Mouse (Mus musculus) limb, embryonic 15.5 days (tissue): ENCODE measurements around the gene Det1. TPM values are rescaled to one million over a fixed set of nuclear protein-coding genes. Genes with fewer than 3 reads are reported as not detected.

Experiments
- ATAC-seq: fragments of 200-750 bp; cut with Nextera tagmentation; 2 replicates; pipeline ENCODE4 v1.8.0; 2017; ENCODE audit warnings: low read depth, moderate TSS enrichment; ENCODE audit not compliant: insufficient number of reproducible peaks, low FRiP score, low TSS enrichment
- H3K27ac ChIP-seq: fragments of 300-500 bp; sonication (generic); 2 replicates; pipeline ENCODE4 v1.5.1; 2015; ENCODE audit warnings: moderate library complexity, mild to moderate bottlenecking, inconsistent platforms
- H3K27me3 ChIP-seq: fragments of 300-500 bp; sonication (generic); 2 replicates; pipeline ENCODE4 v1.6.1; 2015; ENCODE audit warnings: inconsistent platforms
- H3K36me3 ChIP-seq: fragments of 300-500 bp; sonication (generic); 2 replicates; pipeline ENCODE4 v1.6.1; 2015; ENCODE audit warnings: inconsistent platforms
- H3K4me1 ChIP-seq: fragments of 300-500 bp; sonication (generic); 2 replicates; pipeline ENCODE4 v1.6.1; 2015; ENCODE audit warnings: inconsistent platforms
- H3K4me2 ChIP-seq: fragments of 300-500 bp; sonication (generic); 2 replicates; pipeline ENCODE4 v1.6.1; 2015; ENCODE audit warnings: mild to moderate bottlenecking, inconsistent platforms
- H3K4me3 ChIP-seq: fragments of 300-500 bp; sonication (generic); 2 replicates; pipeline ENCODE4 v1.5.1; 2015; ENCODE audit warnings: mild to moderate bottlenecking, inconsistent platforms
- H3K9ac ChIP-seq: fragments of 300-500 bp; sonication (generic); 2 replicates; pipeline ENCODE4 v1.6.1; 2015; ENCODE audit warnings: inconsistent platforms
- H3K9me3 ChIP-seq: fragments of 300-500 bp; sonication (generic); 2 replicates; pipeline ENCODE4 v1.6.1; 2016; ENCODE audit warnings: inconsistent platforms
- WGBS: fragments of 180-500 bp; shearing (Covaris S2); methylation state at CpG from one replicate; pipeline ENCODE4 v1.1.7; 2015; 5-methylcytosine and 5-hydroxymethylcytosine counted together
- polyA plus RNA-seq: library from polyadenylated mRNA; unstranded; fragments of >200 nt; fragmentation: Nextera tagmentation; extraction: Ambion mirVana; gene quantifications from 2 replicates; pipeline ENCODE4 v1.2.1, GENCODE M21; 2015

Gene Det1
- polyA plus RNA-seq, result 16.0 and 17.2 TPM in 2 replicates

GRCm38 (mm10) chr7:78846737-78847434, at the start of gene Det1:
Det1 (minus strand) TSS chr7:78847263.
- Histone ChIP-seq H3K36me3 (peaks cover 24% of the 10 kb centered on the region), H3K9me3 (no peaks in the 10 kb centered on the region), H3K27me3 (no peaks in the 10 kb centered on the region), H3K4me3 (peak within 1 kb of the TSS; percentile 88), H3K4me2 (peak within 1 kb of the TSS; percentile 58), H3K9ac (peak within 1 kb of the TSS; percentile 83), H3K4me1 (peaks cover 5% of the 10 kb centered on the region; the same call in 1 of the 2 replicates), H3K27ac (peak within 1 kb of the TSS; percentile 71)
- WGBS, result 1% methylated on average over 45 of the region's 54 CpGs
- peak; percentile 86 for ATAC-seq

- WGBS, result under 1% methylated on average over 53 of the region's 53 CpGs
- ATAC-seq, result peak; percentile 96
- H3K4me2 ChIP-seq, result peak within 1 kb of the TSS; percentile 74
- H3K36me3 ChIP-seq, result 0 out of 2 replicates have a peak, but pooled peaks cover 5% of the 10 kb centered on the region
- peaks cover 19% of the 10 kb centered on the region for H3K4me1 ChIP-seq
- no peaks in the 10 kb centered on the region for H3K27me3 ChIP-seq
- H3K27ac ChIP-seq, result 0 out of 2 replicates have a peak within 1 kb of the TSS, but pooled peaks have one; percentile 52
- peak within 1 kb of the TSS; percentile 92 for H3K4me3 ChIP-seq
- no peaks in the 10 kb centered on the region for H3K9me3 ChIP-seq
- H3K9ac ChIP-seq, result peak within 1 kb of the TSS; percentile 78
Observed at GRCm38 (mm10) chr7:78895653-78896333, 48.7 kb upstream of the Det1 start, which contains the start of gene Aen. Aen (plus strand) TSS chr7:78895854.

- no peaks in the 10 kb centered on the region for H3K9me3 ChIP-seq
- H3K36me3 ChIP-seq, result 0 out of 2 replicates have a peak, but pooled peaks cover 5% of the 10 kb centered on the region
- peak overlapping the region; percentile 92 for H3K4me3 ChIP-seq
- peaks cover 19% of the 10 kb centered on the region for H3K4me1 ChIP-seq
- no peak for ATAC-seq
- H3K9ac ChIP-seq, result no peak overlapping the region
- H3K27ac ChIP-seq, result 0 out of 2 replicates have a peak overlapping the region, but pooled peaks have one; percentile 52
- WGBS, result 55% methylated on average over 13 of the region's 13 CpGs
- peaks cover 5% of the 10 kb centered on the region for H3K27me3 ChIP-seq
- peak overlapping the region; percentile 74 for H3K4me2 ChIP-seq
Observed at GRCm38 (mm10) chr7:78895021-78895652, 48.1 kb upstream of the Det1 start.

GRCm38 (mm10) chr7:78893917-78894316, 46.9 kb upstream of the Det1 start:
- Histone ChIP-seq H3K27me3 (peaks cover 12% of the 10 kb centered on the region), H3K9ac (no peak overlapping the region), H3K4me3 (no peak overlapping the region), H3K36me3 (0 out of 2 replicates have a peak, but pooled peaks cover 5% of the 10 kb centered on the region), H3K27ac (no peak overlapping the region), H3K9me3 (no peaks in the 10 kb centered on the region), H3K4me1 (peaks cover 19% of the 10 kb centered on the region), H3K4me2 (no peak overlapping the region)
- 90% methylated on average over 10 of the region's 10 CpGs for WGBS
- no peak for ATAC-seq

- 3% methylated on average over 16 of the region's 16 CpGs for WGBS
- H3K4me3 ChIP-seq, result no peak overlapping the region
- no peaks in the 10 kb centered on the region for H3K36me3 ChIP-seq
- ATAC-seq, result no peak
- peaks cover 3% of the 10 kb centered on the region; the same call in 1 of the 2 replicates for H3K4me1 ChIP-seq
- H3K4me2 ChIP-seq, result no peak overlapping the region
- H3K27me3 ChIP-seq, result peaks cover 29% of the 10 kb centered on the region
- H3K9me3 ChIP-seq, result no peaks in the 10 kb centered on the region
- no peak overlapping the region for H3K27ac ChIP-seq
- H3K9ac ChIP-seq, result no peak overlapping the region
Observed at GRCm38 (mm10) chr7:78890641-78891040, 43.6 kb upstream of the Det1 start.

- Histone ChIP-seq H3K4me3 (no peak overlapping the region), H3K27ac (no peak overlapping the region), H3K36me3 (no peaks in the 10 kb centered on the region), H3K9ac (no peak overlapping the region), H3K4me1 (peaks cover 13% of the 10 kb centered on the region), H3K27me3 (peaks cover 57% of the 10 kb centered on the region), H3K4me2 (no peak overlapping the region), H3K9me3 (no peaks in the 10 kb centered on the region)
- ATAC-seq, result no peak
- 18% methylated on average over 9 of the region's 9 CpGs for WGBS
Observed at GRCm38 (mm10) chr7:78887431-78887842, 40.4 kb upstream of the Det1 start.

- H3K36me3 ChIP-seq, result no peaks in the 10 kb centered on the region
- no peak overlapping the region for H3K4me2 ChIP-seq
- H3K9me3 ChIP-seq, result no peaks in the 10 kb centered on the region
- H3K4me3 ChIP-seq, result no peak overlapping the region
- peaks cover 16% of the 10 kb centered on the region for H3K4me1 ChIP-seq
- no peak for ATAC-seq
- H3K9ac ChIP-seq, result no peak overlapping the region
- no peak overlapping the region for H3K27ac ChIP-seq
- 81% methylated on average over 4 of the region's 4 CpGs for WGBS
- H3K27me3 ChIP-seq, result peaks cover 65% of the 10 kb centered on the region
Observed at GRCm38 (mm10) chr7:78886496-78886895, 39.4 kb upstream of the Det1 start.

- Histone ChIP-seq H3K36me3 (no peaks in the 10 kb centered on the region), H3K9ac (no peak overlapping the region), H3K9me3 (no peaks in the 10 kb centered on the region), H3K27ac (no peak overlapping the region), H3K27me3 (peaks cover 72% of the 10 kb centered on the region), H3K4me1 (peaks cover 16% of the 10 kb centered on the region), H3K4me3 (no peak overlapping the region), H3K4me2 (no peak overlapping the region)
- ATAC-seq, result no peak
- 73% methylated on average over 5 of the region's 5 CpGs for WGBS
Observed at GRCm38 (mm10) chr7:78885404-78885803, 38.3 kb upstream of the Det1 start.

GRCm38 (mm10) chr7:78884139-78884538, 37.1 kb upstream of the Det1 start:
- Histone ChIP-seq H3K36me3 (no peaks in the 10 kb centered on the region), H3K4me2 (no peak overlapping the region), H3K27ac (no peak overlapping the region), H3K4me3 (no peak overlapping the region), H3K9ac (no peak overlapping the region), H3K27me3 (peaks cover 63% of the 10 kb centered on the region), H3K4me1 (peaks cover 16% of the 10 kb centered on the region), H3K9me3 (no peaks in the 10 kb centered on the region)
- no peak for ATAC-seq
- WGBS, result 21% methylated on average over 6 of the region's 6 CpGs

GRCm38 (mm10) chr7:78883726-78884060, 36.6 kb upstream of the Det1 start:
- H3K9ac ChIP-seq, result no peak overlapping the region
- H3K4me3 ChIP-seq, result no peak overlapping the region
- no peak overlapping the region for H3K4me2 ChIP-seq
- no peak for ATAC-seq
- no peak overlapping the region for H3K27ac ChIP-seq
- peaks cover 62% of the 10 kb centered on the region for H3K27me3 ChIP-seq
- no peaks in the 10 kb centered on the region for H3K36me3 ChIP-seq
- no peaks in the 10 kb centered on the region for H3K9me3 ChIP-seq
- peaks cover 16% of the 10 kb centered on the region for H3K4me1 ChIP-seq
- WGBS, result 10% methylated on average over 7 of the region's 8 CpGs

GRCm38 (mm10) chr7:78883016-78883725, 36.1 kb upstream of the Det1 start:
- Histone ChIP-seq H3K27me3 (peaks cover 57% of the 10 kb centered on the region), H3K9ac (no peak overlapping the region), H3K27ac (no peak overlapping the region), H3K9me3 (no peaks in the 10 kb centered on the region), H3K36me3 (no peaks in the 10 kb centered on the region), H3K4me1 (peaks cover 16% of the 10 kb centered on the region), H3K4me2 (peak overlapping the region; percentile 41), H3K4me3 (peak overlapping the region; percentile 22)
- ATAC-seq, result no peak
- WGBS, result 2% methylated on average over 34 of the region's 34 CpGs
